9 mouse cellular contexts compared by ENCODE assay signal in genomic region chr10:79767372-79768244, GRCm38 (mm10). TPM values are rescaled to one million over a fixed set of nuclear protein-coding genes. Genes with fewer than 3 reads are reported as not detected.
DNase-seq lines count a peak whose midpoint lies in the region; ATAC-seq and TF ChIP-seq lines count a peak whose summit lies in the region.
"Had no signal": no experiment of that assay in that cellular context is flagged by ENCODE, and none has a peak within 500 bp of the region (broad histone marks: within the 10 kb centered on the region; RNA-seq: fewer than 3 reads in every experiment).

No protein-coding gene starts in this region.

- H3K9ac ChIP-seq in heart, embryonic 14.5 days (ENCODE audit: low read length): peak overlapping the region; percentile 75
- H3K9ac ChIP-seq in liver, embryonic 13.5 days: peak overlapping the region; percentile 96
- H3K9ac ChIP-seq in neural tube, embryonic 11.5 days (ENCODE audit: low read length): no peak overlapping the region

- ATAC-seq in heart, embryonic 14.5 days (ENCODE audit: insufficient number of reproducible peaks, insufficient read depth, low FRiP score, low read depth): peak; percentile 64
- peak; percentile 43 for ATAC-seq in liver, embryonic 13.5 days (ENCODE audit: low read depth)
- ATAC-seq in neural tube, embryonic 11.5 days (ENCODE audit: insufficient read depth, low FRiP score, low TSS enrichment): peak; percentile 80

- peak overlapping the region; percentile 75 for H3K4me2 ChIP-seq in heart, embryonic 14.5 days (ENCODE audit: low read length)
- peak overlapping the region; percentile 88 for H3K4me2 ChIP-seq in liver, embryonic 13.5 days
- H3K4me2 ChIP-seq in neural tube, embryonic 11.5 days (ENCODE audit: low read depth): peak overlapping the region; percentile 87

- no peaks in the 10 kb centered on the region for H3K9me3 ChIP-seq in E14TG2a.4 (ENCODE audit: low read length)
- H3K9me3 ChIP-seq in heart, embryonic 14.5 days (ENCODE audit: control insufficient read depth, low read length): 0 out of 2 replicates have a peak, but pooled peaks cover 5% of the 10 kb centered on the region
- no peaks in the 10 kb centered on the region for H3K9me3 ChIP-seq in liver, embryonic 13.5 days (replicated peaks)
- H3K9me3 ChIP-seq in neural tube, embryonic 11.5 days (ENCODE audit: control insufficient read depth, low read length): no peaks in the 10 kb centered on the region

- no peak for TF ChIP-seq CTCF in E14TG2a.4 (conservative IDR thresholded peaks at IDR 0.05; ENCODE audit: low read length)

- peaks cover 32% of the 10 kb centered on the region for H3K36me3 ChIP-seq in E14TG2a.4 (ENCODE audit: insufficient read depth, low read length)
- peaks cover 2% of the 10 kb centered on the region; the same call in 1 of the 2 replicates for H3K36me3 ChIP-seq in heart, embryonic 14.5 days (ENCODE audit: control insufficient read depth, insufficient read depth, low read length)
- peaks cover 22% of the 10 kb centered on the region for H3K36me3 ChIP-seq in liver, embryonic 13.5 days
- H3K36me3 ChIP-seq in neural tube, embryonic 11.5 days (ENCODE audit: control insufficient read depth, insufficient read depth, low read length): no peaks in the 10 kb centered on the region

- peaks cover 55% of the 10 kb centered on the region for H3K4me1 ChIP-seq in E14TG2a.4 (replicated peaks; ENCODE audit: low read depth, low read length)
- peaks cover 30 to 46% of the 10 kb centered on the region in 2 experiments for H3K4me1 ChIP-seq in heart, embryonic 14.5 days (ENCODE audit: control insufficient read depth in 2 of 2, insufficient read depth in 2 of 2, low read length in 2 of 2)
- H3K4me1 ChIP-seq in liver, embryonic 13.5 days (replicated peaks): peaks cover 52% of the 10 kb centered on the region
- H3K4me1 ChIP-seq in neural tube, embryonic 11.5 days (ENCODE audit: control insufficient read depth, insufficient read depth, low read length): peaks cover 22% of the 10 kb centered on the region

- peak overlapping the region; percentile 78 to 92 for H3K27ac ChIP-seq in heart, embryonic 14.5 days (replicated peaks in 1 of 2; ENCODE audit: control insufficient read depth in 1 of 2, insufficient read depth in 1 of 2, low read depth in 2 of 2, low read length in 2 of 2)
- peak overlapping the region; percentile 92 for H3K27ac ChIP-seq in liver, embryonic 13.5 days
- peak overlapping the region; percentile 56 for H3K27ac ChIP-seq in neural tube, embryonic 11.5 days (ENCODE audit: low read depth, low read length)

- H3K4me3 ChIP-seq in E14TG2a.4 (replicated peaks; ENCODE audit: low read length): peak overlapping the region; percentile 96
- H3K4me3 ChIP-seq in heart, embryonic 14.5 days (ENCODE audit: control insufficient read depth in 1 of 2, insufficient read depth in 1 of 2, low read depth in 1 of 2, low read length in 2 of 2): peak overlapping the region; percentile 90 to 93
- H3K4me3 ChIP-seq in liver, embryonic 13.5 days (replicated peaks): peak overlapping the region; percentile 95
- H3K4me3 ChIP-seq in neural tube, embryonic 11.5 days (ENCODE audit: low read depth, low read length): peak overlapping the region; percentile 94

- H3K27me3 ChIP-seq in E14TG2a.4 (ENCODE audit: insufficient read depth, low read length): peaks cover 9% of the 10 kb centered on the region
- no peaks in the 10 kb centered on the region for H3K27me3 ChIP-seq in heart, embryonic 14.5 days (ENCODE audit: control insufficient read depth, insufficient read depth, low read length)
- H3K27me3 ChIP-seq in liver, embryonic 13.5 days: 0 out of 2 replicates have a peak, but pooled peaks cover 6% of the 10 kb centered on the region
- no peaks in the 10 kb centered on the region for H3K27me3 ChIP-seq in neural tube, embryonic 11.5 days (ENCODE audit: control insufficient read depth, insufficient read depth, low read length)

- WGBS in heart, embryonic 14.5 days: 11% methylated on average over 40 of the region's 40 CpGs
- WGBS in liver, embryonic 13.5 days (ENCODE audit: insufficient replicate concordance): 10% methylated on average over 40 of the region's 40 CpGs
- 13% methylated on average over 39 of the region's 40 CpGs for WGBS in neural tube, embryonic 11.5 days

- peak; percentile 64 for DNase-seq in c-Kit-positive CD71-negative TER-119-negative erythroid progenitor cells, embryonic 14.5 days (ENCODE audit: low read depth)
- DNase-seq in fibroblast of lung, adult 2 months (ENCODE audit: low read depth): peak; percentile 82
- DNase-seq in kidney, postnatal 14 days: peak; percentile 95
- peak; percentile 79 for DNase-seq in liver, embryonic 13.5 days
- DNase-seq in neural tube, embryonic 11.5 days (ENCODE audit: low spot score): peak; percentile 93
- peak; percentile 98 for DNase-seq in testis, postnatal 10 days (ENCODE audit: low spot score)

RNA-seq across cellular contexts. Expression of gene Rnf126, which starts 0.9 kb away (rescaled TPM):
- polyA plus RNA-seq in heart, embryonic 14.5 days (2014; fragmentation: Nextera tagmentation; extraction: Ambion mirVana): 54.4 and 62.5 TPM in 2 replicates
- 43.7 and 48.5 TPM in 2 replicates for polyA plus RNA-seq in liver, embryonic 13.5 days (2015; fragmentation: Nextera tagmentation; extraction: Ambion mirVana)
- 99.7 and 101 TPM in 2 replicates for polyA plus RNA-seq in neural tube, embryonic 11.5 days (2014; fragmentation: Nextera tagmentation; extraction: Ambion mirVana)

RNA-seq across cellular contexts. Expression of gene Fstl3, which starts 9.5 kb away (rescaled TPM):
- 19.9 and 21.1 TPM in 2 replicates for polyA plus RNA-seq in heart, embryonic 14.5 days (2014; fragmentation: Nextera tagmentation; extraction: Ambion mirVana)
- polyA plus RNA-seq in liver, embryonic 13.5 days (2015; fragmentation: Nextera tagmentation; extraction: Ambion mirVana): 0.58 and 0.68 TPM in 2 replicates
- 1.3 and 1.7 TPM in 2 replicates for polyA plus RNA-seq in neural tube, embryonic 11.5 days (2014; fragmentation: Nextera tagmentation; extraction: Ambion mirVana)

RNA-seq across cellular contexts. Expression of gene Fgf22, which starts 12.7 kb away (rescaled TPM):
- polyA plus RNA-seq in heart, embryonic 14.5 days (2014; fragmentation: Nextera tagmentation; extraction: Ambion mirVana): 0.12 and 0.38 TPM in 2 replicates
- polyA plus RNA-seq in liver, embryonic 13.5 days (2015; fragmentation: Nextera tagmentation; extraction: Ambion mirVana): not detected in 2 replicates
- 0.20 and 0.84 TPM in 2 replicates for polyA plus RNA-seq in neural tube, embryonic 11.5 days (2014; fragmentation: Nextera tagmentation; extraction: Ambion mirVana)
- polyA plus RNA-seq: gonadal fat pad, adult 2 months had no signal

RNA-seq across cellular contexts. Expression of gene Polrmt, which starts 21.2 kb away (rescaled TPM):
- 20.2 and 27.4 TPM in 2 replicates for polyA plus RNA-seq in heart, embryonic 14.5 days (2014; fragmentation: Nextera tagmentation; extraction: Ambion mirVana)
- polyA plus RNA-seq in liver, embryonic 13.5 days (2015; fragmentation: Nextera tagmentation; extraction: Ambion mirVana): 20.0 and 20.8 TPM in 2 replicates
- polyA plus RNA-seq in neural tube, embryonic 11.5 days (2014; fragmentation: Nextera tagmentation; extraction: Ambion mirVana): 29.5 and 34.1 TPM in 2 replicates

RNA-seq across cellular contexts. Expression of gene Prss57, which starts 23.2 kb away (rescaled TPM):
- 0.08 TPM in 1 of 2 replicates, not detected in the other for polyA plus RNA-seq in heart, embryonic 14.5 days (2014; fragmentation: Nextera tagmentation; extraction: Ambion mirVana)
- 2.6 and 3.2 TPM in 2 replicates for polyA plus RNA-seq in liver, embryonic 13.5 days (2015; fragmentation: Nextera tagmentation; extraction: Ambion mirVana)
- polyA plus RNA-seq in neural tube, embryonic 11.5 days (2014; fragmentation: Nextera tagmentation; extraction: Ambion mirVana): 0.23 TPM in 1 of 2 replicates, not detected in the other

Comparison
In these comparisons a context has a peak if more than half of its experiments do, and no peak if none do; other contexts are left out.
1. Peak in every context shown above with its lines: DNase-seq, ATAC-seq, H3K4me3 ChIP-seq and H3K27ac ChIP-seq.